In genomic region chr1:59236856-59237441, GRCm38 (mm10) we compare ENCODE assay signal across 8 mouse cellular contexts. TPM values are rescaled to one million over a fixed set of nuclear protein-coding genes. Genes with fewer than 3 reads are reported as not detected.
DNase-seq lines count a peak whose midpoint lies in the region; ATAC-seq lines count a peak whose summit lies in the region.

Gene Als2 (minus strand): TSS chr1:59237231.

- under 1% methylated on average over 58 of the region's 58 CpGs for WGBS in hindbrain, embryonic 12.5 days

- no peaks in the 10 kb centered on the region; the same call in 1 of the 2 replicates for H3K27me3 ChIP-seq in hindbrain, embryonic 12.5 days

- ATAC-seq in hindbrain, embryonic 12.5 days (ENCODE audit: low FRiP score): peak; percentile 99

- H3K9me3 ChIP-seq in hindbrain, embryonic 12.5 days (replicated peaks): 0 out of 2 replicates have a peak, but pooled peaks cover 9% of the 10 kb centered on the region

- H3K27ac ChIP-seq in hindbrain, embryonic 12.5 days: peak within 1 kb of the TSS; percentile 66

- peak within 1 kb of the TSS; percentile 77 for H3K9ac ChIP-seq in hindbrain, embryonic 12.5 days

- H3K4me3 ChIP-seq in hindbrain, embryonic 12.5 days: peak within 1 kb of the TSS; percentile 78

- peak within 1 kb of the TSS; percentile 67 for H3K4me2 ChIP-seq in hindbrain, embryonic 12.5 days (replicated peaks)

- DNase-seq in NIH3T3 (ENCODE audit: low read depth): peak; percentile 99
- peak; percentile 100 for DNase-seq in cerebellum, postnatal 10 days
- peak; percentile 95 to 99 for DNase-seq in frontal cortex, postnatal 10 days (ENCODE audit: low spot score in 2 of 2)
- DNase-seq in layer of hippocampus, postnatal 14 days (ENCODE audit: low spot score in 2 of 2): peak; percentile 98 to 99
- DNase-seq in lung, postnatal 14 days: peak; percentile 99
- DNase-seq in retina, adult 2 months (ENCODE audit: low read depth, low spot score): peak; percentile 96
- peak; percentile 98 to 99 for DNase-seq in thymus, postnatal 36 days

- H3K4me1 ChIP-seq in hindbrain, embryonic 12.5 days: peaks cover 9% of the 10 kb centered on the region

- H3K36me3 ChIP-seq in hindbrain, embryonic 12.5 days: no peaks in the 10 kb centered on the region

RNA-seq across cellular contexts. Expression of gene Als2, which starts in this region (rescaled TPM):
- polyA plus RNA-seq in hindbrain, embryonic 12.5 days (2016; fragmentation: Nextera tagmentation; extraction: Ambion mirVana): 24.6 and 24.9 TPM in 2 replicates
- total RNA-seq in layer of hippocampus, postnatal 14 days (2021): 10 to 100 TPM; 48.9 to 50.4 TPM

Comparison
In these comparisons a context has a peak if more than half of its experiments do, and no peak if none do; other contexts are left out.
1. Peak in every context shown above with its lines: DNase-seq, ATAC-seq, H3K4me3 ChIP-seq and H3K27ac ChIP-seq.